ENCODE assay signal across 8 mouse cellular contexts in the genomic region with DNA sequence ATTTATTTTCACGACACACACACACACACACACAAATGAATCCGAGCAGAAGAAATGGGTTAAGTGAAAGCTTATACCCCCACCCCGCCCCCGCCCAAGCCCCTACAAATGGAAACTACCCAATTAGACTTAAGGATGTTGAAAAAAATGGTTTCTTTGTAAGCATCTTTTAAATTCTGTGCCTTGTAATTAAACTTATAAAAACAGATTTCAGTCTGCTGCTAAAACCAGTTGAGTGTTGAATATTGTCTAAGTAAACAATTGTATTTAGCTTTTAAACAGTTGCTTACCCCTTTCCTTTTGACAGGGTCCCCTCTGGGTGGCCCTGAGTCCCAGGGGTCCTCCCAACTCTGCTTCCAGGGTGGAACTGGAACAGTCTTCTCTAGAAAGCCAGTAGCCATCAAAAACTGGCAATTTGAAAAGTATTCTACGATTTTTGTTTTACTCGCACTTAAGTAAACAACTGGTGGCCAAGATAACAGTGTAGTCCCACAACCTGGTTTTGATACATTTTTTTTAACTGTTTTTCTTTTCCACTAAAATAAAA. TPM values are rescaled to one million over a fixed set of nuclear protein-coding genes. Genes with fewer than 3 reads are reported as not detected.
A peak's percentile ranks its signal among the peaks of the same experiment; 100 is the strongest.
DNase-seq lines count a peak whose midpoint lies in the region; ATAC-seq and TF ChIP-seq lines count a peak whose summit lies in the region.

No protein-coding gene starts in this region.

- DNase-seq in heart, adult 2 months: no peak
- no peak for DNase-seq in heart, adult 8-10 months (ENCODE audit: low spot score)
- DNase-seq in CH12.LX (ENCODE audit: extremely low read depth): peak; percentile 29
- no peak for DNase-seq in frontal cortex, postnatal 14 days (ENCODE audit: low spot score in 2 of 2)
- no peak for DNase-seq in gastrocnemius, postnatal 4 days (ENCODE audit: low spot score in 2 of 2)

- no peaks in the 10 kb centered on the region for H3K79me2 ChIP-seq in heart, adult 2 months (replicated peaks; ENCODE audit: control insufficient read depth, insufficient read depth, low read length)
- H3K79me2 ChIP-seq in CH12.LX (replicated peaks; ENCODE audit: control insufficient read depth, extremely low read depth, insufficient read depth, poor library complexity, severe bottlenecking): peaks cover 2% of the 10 kb centered on the region; the same call in 1 of the 2 replicates

- H3K27ac ChIP-seq in heart, adult 2 months: peak overlapping the region; percentile 97
- peak overlapping the region; percentile 93 for H3K27ac ChIP-seq in CH12.LX (ENCODE audit: insufficient read depth, low read depth)
- H3K27ac ChIP-seq in forebrain, embryonic 12.5 days: peak overlapping the region; percentile 100
- peak overlapping the region; percentile 100 for H3K27ac ChIP-seq in liver, embryonic 15.5 days (replicated peaks)

- no peaks in the 10 kb centered on the region; the same call in 1 of the 2 replicates for H3K27me3 ChIP-seq in heart, adult 2 months (ENCODE audit: control insufficient read depth, insufficient read depth, low read length)
- no peaks in the 10 kb centered on the region for H3K27me3 ChIP-seq in CH12.LX (replicated peaks)
- H3K27me3 ChIP-seq in forebrain, embryonic 12.5 days: no peaks in the 10 kb centered on the region
- H3K27me3 ChIP-seq in liver, embryonic 15.5 days: no peaks in the 10 kb centered on the region

- TF ChIP-seq EP300 in heart, adult 2 months (IDR thresholded peaks at IDR 0.05; ENCODE audit: insufficient read depth, low read depth, low read length): no peak
- TF ChIP-seq EP300 in CH12.LX (IDR thresholded peaks at IDR 0.05; ENCODE audit: low read length): no peak

- no peaks in the 10 kb centered on the region for H3K9me3 ChIP-seq in CH12.LX (replicated peaks; ENCODE audit: low read length)
- no peaks in the 10 kb centered on the region for H3K9me3 ChIP-seq in forebrain, embryonic 12.5 days
- H3K9me3 ChIP-seq in liver, embryonic 15.5 days (replicated peaks): no peaks in the 10 kb centered on the region

- no peak for TF ChIP-seq RAD21 in CH12.LX (IDR thresholded peaks at IDR 0.05; ENCODE audit: low read depth, low read length)

- no peak for TF ChIP-seq POLR2A in heart, adult 2 months (IDR thresholded peaks at IDR 0.05; ENCODE audit: insufficient read depth, low read depth, low read length)
- no peak for TF ChIP-seq POLR2A in CH12.LX (IDR thresholded peaks at IDR 0.05; ENCODE audit: low read depth, low read length)

- H3K4me1 ChIP-seq in heart, adult 2 months (ENCODE audit: control insufficient read depth, insufficient read depth, low read length): peaks cover 2% of the 10 kb centered on the region
- H3K4me1 ChIP-seq in CH12.LX (ENCODE audit: control insufficient read depth in 1 of 2, insufficient read depth in 2 of 2): peaks cover 0 to 10% of the 10 kb centered on the region in 2 experiments; a peak in 1 of 4 replicates
- H3K4me1 ChIP-seq in forebrain, embryonic 12.5 days: peaks cover 8% of the 10 kb centered on the region
- peaks cover 8% of the 10 kb centered on the region for H3K4me1 ChIP-seq in liver, embryonic 15.5 days (replicated peaks)

- H3K9ac ChIP-seq in heart, adult 2 months (ENCODE audit: low read depth, low read length): peak overlapping the region; percentile 91
- peak overlapping the region; percentile 78 for H3K9ac ChIP-seq in CH12.LX (ENCODE audit: insufficient read depth, low read depth)
- peak overlapping the region; percentile 99 for H3K9ac ChIP-seq in forebrain, embryonic 12.5 days
- H3K9ac ChIP-seq in liver, embryonic 15.5 days: peak overlapping the region; percentile 97

- in situ Hi-C loops in CH12.LX (cut with MboI; ENCODE audit: low pct_ligation_motif_present, low pct_unique_long_range_greater_than_20kb, low sequenced_read_pairs): loop anchor here (25.0 kb wide), 1 partner anchor 276 kb away; no protein-coding TSS in a partner anchor

- WGBS in heart, adult 2 months: 10% methylated on average over 6 of the region's 6 CpGs
- 16% methylated on average over 6 of the region's 6 CpGs for WGBS in forebrain, embryonic 12.5 days
- WGBS in liver, embryonic 15.5 days (ENCODE audit: insufficient replicate concordance): 4% methylated on average over 6 of the region's 6 CpGs

- no peak for ATAC-seq in forebrain, embryonic 12.5 days (ENCODE audit: low FRiP score)
- ATAC-seq in liver, embryonic 15.5 days (ENCODE audit: insufficient read depth): no peak
- ATAC-seq in granulocyte monocyte progenitor cell, adult 5-6 weeks (replicated peaks; ENCODE audit: poor library complexity, severe bottlenecking): no peak

- dilution Hi-C loops in CH12.LX (cut with MboI; ENCODE audit: extremely low pct_ligation_motif_present, extremely low pct_unique_long_range_greater_than_20kb, low sequenced_read_pairs): no loop called here

- H3K36me3 ChIP-seq in heart, adult 2 months (ENCODE audit: control insufficient read depth, insufficient read depth, low read length): peaks cover 17% of the 10 kb centered on the region
- peaks cover 15 to 28% of the 10 kb centered on the region in 2 experiments for H3K36me3 ChIP-seq in CH12.LX (replicated peaks in 1 of 2; ENCODE audit: control insufficient read depth in 1 of 2, insufficient read depth in 1 of 2, low read length in 1 of 2)
- H3K36me3 ChIP-seq in forebrain, embryonic 12.5 days (replicated peaks): peaks cover 29% of the 10 kb centered on the region
- H3K36me3 ChIP-seq in liver, embryonic 15.5 days (replicated peaks): peaks cover 30% of the 10 kb centered on the region

- intact Hi-C loops in heart, adult 2 months (cut with DNase I): no loop called here

- H3K4me3 ChIP-seq in heart, adult 2 months: peak overlapping the region; percentile 86
- H3K4me3 ChIP-seq in CH12.LX (replicated peaks in 1 of 3; ENCODE audit: low read depth in 2 of 3, low read length in 2 of 3, poor library complexity in 1 of 3): peak overlapping the region; percentile 69 to 79 (median 72)
- H3K4me3 ChIP-seq in forebrain, embryonic 12.5 days (replicated peaks): peak overlapping the region; percentile 87
- peak overlapping the region; percentile 93 for H3K4me3 ChIP-seq in liver, embryonic 15.5 days (replicated peaks)

- no peak for TF ChIP-seq CTCF in heart, adult 2 months (IDR thresholded peaks at IDR 0.05)
- TF ChIP-seq CTCF in CH12.LX (conservative IDR thresholded peaks at IDR 0.05 in 1 of 2, IDR thresholded peaks at IDR 0.05 in 1 of 2; ENCODE audit: low read depth in 2 of 2, low read length in 2 of 2): no peak

- peak overlapping the region; percentile 94 for H3K4me2 ChIP-seq in CH12.LX (ENCODE audit: insufficient read depth, low read depth, poor library complexity, severe bottlenecking)
- peak overlapping the region; percentile 61 for H3K4me2 ChIP-seq in forebrain, embryonic 12.5 days
- peak overlapping the region; percentile 78 for H3K4me2 ChIP-seq in liver, embryonic 15.5 days

TF ChIP-seq in CH12.LX, 34 proteins besides CTCF, POLR2A, EP300 and RAD21:
- TF ChIP-seq GABPA (IDR thresholded peaks at IDR 0.05; ENCODE audit: insufficient replicate concordance, low read depth, low read length) (no peak), ZNF384 (IDR thresholded peaks at IDR 0.05; ENCODE audit: low read depth, low read length) (no peak; the same call in 1 of the 2 replicates), KAT2A (IDR thresholded peaks at IDR 0.05; ENCODE audit: insufficient replicate concordance, low read length) (no peak), MAZ (IDR thresholded peaks at IDR 0.05; ENCODE audit: low read depth, low read length) (0 out of 2 replicates have a peak, but pooled peaks have one; percentile 32), TBP (conservative IDR thresholded peaks at IDR 0.05; ENCODE audit: low read depth, low read length) (no peak), ZKSCAN1 (IDR thresholded peaks at IDR 0.05; ENCODE audit: borderline replicate concordance, low read depth, low read length) (no peak), HCFC1 (IDR thresholded peaks at IDR 0.05; ENCODE audit: low read depth, low read length) (peak; percentile 7; the same call in 1 of the 2 replicates), UBTF (IDR thresholded peaks at IDR 0.05; ENCODE audit: low read depth, low read length) (no peak), POLR2AphosphoS2 (IDR thresholded peaks at IDR 0.05; ENCODE audit: low read depth, low read length) (no peak), JUND (conservative IDR thresholded peaks at IDR 0.05; ENCODE audit: low read depth, low read length) (no peak), ZMIZ1 (IDR thresholded peaks at IDR 0.05; ENCODE audit: low read depth, low read length) (no peak)

RNA-seq across cellular contexts. Expression of gene Arrdc3, which starts 3.6 kb away (rescaled TPM):
- 10 to 100 TPM; 29.3 to 30.5 TPM for total RNA-seq in heart, adult 2 months (2021)
- polyA plus RNA-seq in heart, adult 2 months (2012; rRNA removed): 25.8 and 48.4 TPM in 2 replicates
- 10 to 100 TPM; 25.2 to 40.2 (median 31.2) TPM for total RNA-seq in heart, adult 8-10 months (2022)
- total RNA-seq in CH12.LX (2012; rRNA removed) (3.7 and 3.8 TPM in 2 replicates), CH12.LX (2014; rRNA removed) (11.7 and 15.7 TPM in 2 replicates)
- polyA plus RNA-seq in CH12.LX (2012; ENCODE audit: insufficient read length, low read depth): 3.3 and 5.6 TPM in 2 replicates
- 62.1 and 76.5 TPM in 2 replicates for polyA plus RNA-seq in forebrain, embryonic 12.5 days (2016; fragmentation: Nextera tagmentation; extraction: Ambion mirVana)
- 16.5 and 16.9 TPM in 2 replicates for polyA plus RNA-seq in liver, embryonic 15.5 days (2015; fragmentation: Nextera tagmentation; extraction: Ambion mirVana)
- 10 to 100 TPM; 57.9 to 65.3 TPM for total RNA-seq in gastrocnemius, postnatal 4 days (2021)
- total RNA-seq in granulocyte monocyte progenitor cell, adult 5-6 weeks (2014; fragmentation: Nextera tagmentation): 11.3 and 32.6 TPM in 2 replicates
- total RNA-seq in granulocyte monocyte progenitor cell, adult 5-6 weeks (2017): 31.1 and 34.1 TPM in 2 replicates
